Mouse (Mus musculus) myocyte (in vitro differentiated cells): ENCODE measurements around the gene AI597479. TPM values are rescaled to one million over a fixed set of nuclear protein-coding genes. Genes with fewer than 3 reads are reported as not detected.

ENCODE experiments used
- H3K27me3 ChIP-seq: one replicate; pipeline ENCODE4 v1.6.1; 2011; ENCODE audit not compliant: control insufficient read depth, insufficient read depth, insufficient read length
- H3K36me3 ChIP-seq: one replicate; pipeline ENCODE4 v1.6.1; 2011; ENCODE audit not compliant: control insufficient read depth, insufficient read depth
- H3K4me2 ChIP-seq: one replicate; pipeline ENCODE4 v1.6.1; 2011; ENCODE audit warnings: low read depth, control low read depth
- H3K4me3 ChIP-seq: one replicate; pipeline ENCODE4 v1.5.1; 2011; ENCODE audit warnings: mild to moderate bottlenecking, control low read depth, moderate library complexity
- H3K79me2 ChIP-seq: one replicate; pipeline ENCODE4 v1.6.1; 2011; ENCODE audit not compliant: control insufficient read depth, insufficient read depth
- H3ac ChIP-seq: one replicate; pipeline ENCODE4 v1.6.1; 2011; ENCODE audit not compliant: control insufficient read depth, insufficient read length
- CEBPB ChIP-seq: IDR thresholded peaks from 2 replicates; pipeline ENCODE4 v1.6.1; 2011; ENCODE audit warnings: mild to moderate bottlenecking, moderate library complexity; ENCODE audit not compliant: poor library complexity, insufficient read depth, severe bottlenecking
- E2F4 ChIP-seq: IDR thresholded peaks from one replicate; pipeline ENCODE4 v1.6.1; 2011; ENCODE audit warnings: mild to moderate bottlenecking, control low read depth, moderate library complexity; ENCODE audit not compliant: insufficient read depth
- MAX ChIP-seq: IDR thresholded peaks from one replicate; pipeline ENCODE4 v1.6.1; 2011; ENCODE audit warnings: low read depth, mild to moderate bottlenecking, control low read depth
- MYOD1 ChIP-seq, 3 experiments: IDR thresholded peaks; one replicate each; pipeline ENCODE4 v1.6.1; 2011; ENCODE audit warnings: control low read depth in 2 of 3, low read depth in 2 of 3, mild to moderate bottlenecking in 2 of 3, moderate library complexity in 1 of 3; ENCODE audit not compliant: insufficient read length in 2 of 3, control insufficient read depth in 1 of 3
- MYOG ChIP-seq, 3 experiments: IDR thresholded peaks; one replicate each; pipeline ENCODE4 v1.6.1; 2011; ENCODE audit warnings: control low read depth in 2 of 3, low read depth in 2 of 3, mild to moderate bottlenecking in 2 of 3; ENCODE audit not compliant: insufficient read length in 2 of 3, control insufficient read depth in 1 of 3, insufficient read depth in 1 of 3
- POLR2A ChIP-seq: IDR thresholded peaks from one replicate; pipeline ENCODE4 v1.6.1; 2011; ENCODE audit warnings: low read depth, mild to moderate bottlenecking, control low read depth, moderate library complexity; ENCODE audit not compliant: insufficient read length
- POLR2AphosphoS2 ChIP-seq: IDR thresholded peaks from one replicate; pipeline ENCODE4 v1.6.1; 2011; ENCODE audit warnings: low read depth, control low read depth; ENCODE audit not compliant: insufficient read length
- REST ChIP-seq: IDR thresholded peaks from one replicate; pipeline ENCODE4 v1.6.1; 2011; ENCODE audit warnings: mild to moderate bottlenecking, control low read depth, moderate library complexity; ENCODE audit not compliant: insufficient read depth, insufficient read length
- SRF ChIP-seq: IDR thresholded peaks from one replicate; pipeline ENCODE4 v1.6.1; 2011; ENCODE audit warnings: low read depth; ENCODE audit not compliant: control insufficient read depth, insufficient read length
- TCF12 ChIP-seq: IDR thresholded peaks from one replicate; pipeline ENCODE4 v1.6.1; 2011; ENCODE audit warnings: mild to moderate bottlenecking, control low read depth; ENCODE audit not compliant: poor library complexity, insufficient read depth, severe bottlenecking
- TCF3 ChIP-seq: IDR thresholded peaks from one replicate; pipeline ENCODE4 v1.6.1; 2011; ENCODE audit warnings: low read depth, control low read depth; ENCODE audit not compliant: insufficient read length
- USF1 ChIP-seq: IDR thresholded peaks from one replicate; pipeline ENCODE4 v1.6.1; 2011; ENCODE audit warnings: low read depth, mild to moderate bottlenecking, control low read depth, moderate library complexity
- polyA plus RNA-seq: library from polyadenylated mRNA; unstranded; fragments of >200 nt; fragmentation: generic; extraction: Trizol; gene quantifications from one replicate; pipeline ENCODE4 v1.2.1, GENCODE M21; 2012; ENCODE audit warnings: missing spikeins

Gene AI597479
- polyA plus RNA-seq, 1 experiment = 12.0 TPM

- Histone ChIP-seq H3K36me3 (peaks cover 23% of the 10 kb centered on the region), H3K4me3 (no peak overlapping the region), H3K4me2 (no peak overlapping the region), H3K27me3 (no peaks in the 10 kb centered on the region), H3ac (no peak overlapping the region), H3K79me2 (peaks cover 51% of the 10 kb centered on the region)
- TF ChIP-seq REST (no peak), MYOG (IDR thresholded peaks at IDR 0.05; ENCODE audit: control insufficient read depth in 1 of 3, insufficient read depth in 1 of 3, insufficient read length in 2 of 3, low read depth in 2 of 3) (no peak), MAX (no peak), CEBPB (no peak), E2F4 (no peak)
These were observed 45.9 kb downstream of the AI597479 start for GRCm38 (mm10) chr1:43144338-43144906.

DNA sequence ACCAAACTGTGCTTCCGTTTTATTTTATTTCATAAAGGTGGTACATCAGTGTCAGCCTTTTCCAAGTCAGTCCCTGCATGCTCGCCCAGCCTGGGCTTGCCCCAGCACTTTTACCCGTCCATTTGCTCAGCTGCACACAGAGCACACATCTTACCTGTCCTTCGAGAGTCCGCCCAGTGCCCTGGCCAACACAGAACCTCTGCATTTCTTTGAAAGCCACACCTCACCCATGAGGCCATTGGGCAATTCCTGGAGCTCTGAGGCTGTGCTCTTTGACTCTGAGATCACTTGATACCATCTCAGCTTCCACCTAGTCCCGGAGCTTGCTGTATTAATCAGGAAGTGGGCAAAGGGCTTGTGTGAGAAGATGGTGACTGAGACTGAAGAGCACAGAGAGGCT, 46.9 kb downstream of the AI597479 start:
- no peak for TF ChIP-seq MYOG (IDR thresholded peaks at IDR 0.05; ENCODE audit: control insufficient read depth in 1 of 3, insufficient read depth in 1 of 3, insufficient read length in 2 of 3, low read depth in 2 of 3)
- no peak for TF ChIP-seq E2F4
- TF ChIP-seq TCF12 = no peak
- no peak for TF ChIP-seq MAX
- no peak for TF ChIP-seq USF1
- TF ChIP-seq POLR2AphosphoS2 = no peak
- no peak for TF ChIP-seq CEBPB
- no peak for TF ChIP-seq SRF
- no peak for TF ChIP-seq TCF3
- no peak for TF ChIP-seq REST
- no peak for TF ChIP-seq MYOD1 (IDR thresholded peaks at IDR 0.05; ENCODE audit: control insufficient read depth in 1 of 3, insufficient read length in 2 of 3, low read depth in 2 of 3)
- TF ChIP-seq POLR2A = no peak
- Histone ChIP-seq H3K36me3 (peaks cover 33% of the 10 kb centered on the region), H3ac (no peak overlapping the region), H3K27me3 (no peaks in the 10 kb centered on the region), H3K4me3 (no peak overlapping the region), H3K79me2 (peaks cover 50% of the 10 kb centered on the region), H3K4me2 (no peak overlapping the region)

- H3K4me2 ChIP-seq = peak overlapping the region; percentile 58
- no peaks in the 10 kb centered on the region for H3K27me3 ChIP-seq
- H3ac ChIP-seq = no peak overlapping the region
- H3K4me3 ChIP-seq = no peak overlapping the region
- peaks cover 62% of the 10 kb centered on the region for H3K79me2 ChIP-seq
- H3K36me3 ChIP-seq = peaks cover 52% of the 10 kb centered on the region
- TF ChIP-seq CEBPB = 0 out of 2 replicates have a peak, but pooled peaks have one; percentile 19
- TF ChIP-seq E2F4 = no peak
- no peak for TF ChIP-seq TCF12
- TF ChIP-seq TCF3 = no peak
- TF ChIP-seq USF1 = peak; percentile 28
- TF ChIP-seq MYOD1 (IDR thresholded peaks at IDR 0.05; ENCODE audit: control insufficient read depth in 1 of 3, insufficient read length in 2 of 3, low read depth in 2 of 3) = peak; percentile 7 to 69 (median 69)
These were observed 49.0 kb downstream of the AI597479 start for GRCm38 (mm10) chr1:43147474-43147873.

DNA sequence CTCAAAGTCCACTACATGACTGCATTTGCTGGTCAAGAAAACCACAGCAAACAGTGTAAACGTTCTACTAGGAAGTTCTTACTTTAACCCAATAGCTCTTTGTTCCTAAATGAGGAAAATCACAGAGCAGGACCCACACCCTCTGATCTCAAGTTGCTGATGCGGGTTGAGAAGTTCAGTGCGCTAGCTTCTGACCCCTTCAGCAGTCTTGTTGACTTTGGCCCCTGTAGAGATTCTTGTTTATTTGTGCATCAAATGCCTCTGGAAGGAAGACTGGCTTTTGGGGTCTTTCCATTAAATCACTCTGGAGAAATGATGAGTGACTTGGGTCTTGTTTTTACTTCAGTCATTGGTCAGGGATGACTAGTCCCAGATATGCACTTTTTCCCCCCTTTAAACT, 51.7 kb downstream of the AI597479 start:
- H3K27me3 ChIP-seq = no peaks in the 10 kb centered on the region
- H3K4me3 ChIP-seq = no peak overlapping the region
- no peak overlapping the region for H3ac ChIP-seq
- H3K36me3 ChIP-seq = peaks cover 57% of the 10 kb centered on the region
- no peak overlapping the region for H3K4me2 ChIP-seq
- peaks cover 65% of the 10 kb centered on the region for H3K79me2 ChIP-seq
- TF ChIP-seq MYOG (IDR thresholded peaks at IDR 0.05; ENCODE audit: control insufficient read depth in 1 of 3, insufficient read depth in 1 of 3, insufficient read length in 2 of 3, low read depth in 2 of 3) = no peak
- no peak for TF ChIP-seq MAX
- TF ChIP-seq MYOD1 (IDR thresholded peaks at IDR 0.05; ENCODE audit: control insufficient read depth in 1 of 3, insufficient read length in 2 of 3, low read depth in 2 of 3) = no peak
- no peak for TF ChIP-seq POLR2A
- TF ChIP-seq E2F4 = no peak
- no peak for TF ChIP-seq USF1
- no peak for TF ChIP-seq CEBPB
- TF ChIP-seq TCF12 = no peak
- no peak for TF ChIP-seq POLR2AphosphoS2
- no peak for TF ChIP-seq REST

- TF ChIP-seq POLR2AphosphoS2 = no peak
- no peak overlapping the region for H3K4me3 ChIP-seq
- no peaks in the 10 kb centered on the region for H3K27me3 ChIP-seq
- H3K36me3 ChIP-seq = peaks cover 59% of the 10 kb centered on the region
- no peak overlapping the region for H3K4me2 ChIP-seq
- no peak overlapping the region for H3ac ChIP-seq
- H3K79me2 ChIP-seq = peaks cover 70% of the 10 kb centered on the region
These were observed 54.1 kb downstream of the AI597479 start for GRCm38 (mm10) chr1:43152626-43153025.
